Mouse (Mus musculus) forebrain, embryonic 15.5 days (tissue): Measurements from ENCODE around the gene Kalrn. TPM values are rescaled to one million over a fixed set of nuclear protein-coding genes. Genes with fewer than 3 reads are reported as not detected.

ENCODE experiments used
- ATAC-seq: fragments of 200-750 bp; cut with Nextera tagmentation; replicated peaks from 2 replicates; pipeline ENCODE4 v1.8.0; 2017; ENCODE audit warnings: mild to moderate bottlenecking, moderate TSS enrichment, moderate library complexity
- H3K27ac ChIP-seq: fragments of 300-500 bp; sonication (generic); replicated peaks from 2 replicates; pipeline ENCODE4 v1.5.1; 2015; ENCODE audit warnings: mild to moderate bottlenecking, inconsistent platforms
- H3K27me3 ChIP-seq: fragments of 300-500 bp; sonication (generic); 2 replicates; pipeline ENCODE4 v1.6.1; 2015; ENCODE audit warnings: inconsistent platforms
- H3K36me3 ChIP-seq: fragments of 300-500 bp; sonication (generic); 2 replicates; pipeline ENCODE4 v1.6.1; 2015; ENCODE audit warnings: mild to moderate bottlenecking, inconsistent platforms
- H3K4me1 ChIP-seq: fragments of 300-500 bp; sonication (generic); 2 replicates; pipeline ENCODE4 v1.6.1; 2015; ENCODE audit warnings: inconsistent platforms
- H3K4me2 ChIP-seq: fragments of 300-500 bp; sonication (generic); replicated peaks from 2 replicates; pipeline ENCODE4 v1.6.1; 2015; ENCODE audit warnings: mild to moderate bottlenecking, inconsistent platforms
- H3K4me3 ChIP-seq: fragments of 300-500 bp; sonication (generic); 2 replicates; pipeline ENCODE4 v1.5.1; 2015; ENCODE audit warnings: mild to moderate bottlenecking, inconsistent platforms
- H3K9ac ChIP-seq: fragments of 300-500 bp; sonication (generic); replicated peaks from 2 replicates; pipeline ENCODE4 v1.6.1; 2015; ENCODE audit warnings: mild to moderate bottlenecking, inconsistent platforms
- H3K9me3 ChIP-seq: fragments of 300-500 bp; sonication (generic); 2 replicates; pipeline ENCODE4 v1.6.1; 2016; ENCODE audit warnings: inconsistent platforms
- WGBS: fragments of 180-500 bp; shearing (Covaris S2); methylation state at CpG from one replicate; pipeline ENCODE4 v1.1.7; 2015; ENCODE audit warnings: mixed read lengths; 5-methylcytosine and 5-hydroxymethylcytosine counted together
- polyA plus RNA-seq: library from polyadenylated mRNA; unstranded; fragments of >200 nt; fragmentation: Nextera tagmentation; extraction: Ambion mirVana; gene quantifications from 2 replicates; pipeline ENCODE4 v1.2.1, GENCODE M21; 2015

The Kalrn gene
- polyA plus RNA-seq, 1 experiment from 2014 or later: 36.4 TPM

DNA sequence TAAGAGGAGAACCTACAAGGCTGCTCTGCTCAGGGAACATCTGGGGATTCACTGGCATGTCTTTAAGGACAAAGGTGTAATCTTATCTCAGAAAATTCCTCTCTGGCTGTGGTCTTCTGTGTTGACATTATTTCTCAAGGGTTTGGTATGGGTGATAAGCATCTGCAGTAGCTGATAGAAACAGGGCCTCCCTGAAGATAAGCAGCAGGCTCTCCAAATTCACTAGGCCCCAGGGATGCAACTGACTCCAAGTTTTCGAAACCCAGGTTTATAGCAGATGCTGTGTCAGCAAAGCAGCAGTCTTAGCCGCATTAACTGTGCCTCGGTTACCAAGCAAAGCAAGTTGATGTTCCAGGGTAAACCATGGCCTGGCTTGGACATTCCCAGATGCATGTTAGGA, 514.7 kb downstream of the Kalrn start:
- Histone ChIP-seq H3K4me1 (peaks cover 4% of the 10 kb centered on the region; the same call in 1 of the 2 replicates), H3K4me3 (no peak overlapping the region), H3K9me3 (no peaks in the 10 kb centered on the region), H3K9ac (no peak overlapping the region), H3K36me3 (peaks cover 10% of the 10 kb centered on the region; the same call in 1 of the 2 replicates), H3K4me2 (no peak overlapping the region), H3K27ac (no peak overlapping the region), H3K27me3 (no peaks in the 10 kb centered on the region)
- no peak for ATAC-seq
- WGBS: 91% methylated on average over 3 of the region's 3 CpGs

DNA sequence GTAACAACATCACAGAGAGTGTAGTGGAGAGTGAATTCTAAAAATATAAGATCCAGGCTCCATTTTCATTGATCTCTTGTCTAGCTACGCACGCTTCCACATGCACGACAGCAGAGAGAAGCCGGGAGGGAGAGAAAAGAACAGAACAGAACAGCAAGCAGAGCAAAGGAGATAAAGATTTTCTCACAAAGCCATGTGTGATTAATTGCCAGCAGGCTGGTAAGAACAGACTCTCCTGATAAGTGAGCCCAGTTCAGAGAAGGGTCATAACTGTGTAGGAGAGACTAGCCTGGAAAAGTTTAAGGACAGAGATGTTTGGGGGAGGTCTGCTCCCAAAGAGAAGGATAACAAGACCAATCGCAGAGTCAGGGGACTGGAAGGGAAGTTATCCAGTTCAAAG, 515.9 kb downstream of the Kalrn start:
- Histone ChIP-seq H3K27me3 (no peaks in the 10 kb centered on the region), H3K4me2 (no peak overlapping the region), H3K9ac (no peak overlapping the region), H3K36me3 (peaks cover 18% of the 10 kb centered on the region), H3K27ac (no peak overlapping the region), H3K4me3 (no peak overlapping the region), H3K4me1 (no peaks in the 10 kb centered on the region), H3K9me3 (no peaks in the 10 kb centered on the region)
- ATAC-seq: no peak
- 86% methylated on average over 5 of the region's 5 CpGs for whole genome bisulfite sequencing

DNA sequence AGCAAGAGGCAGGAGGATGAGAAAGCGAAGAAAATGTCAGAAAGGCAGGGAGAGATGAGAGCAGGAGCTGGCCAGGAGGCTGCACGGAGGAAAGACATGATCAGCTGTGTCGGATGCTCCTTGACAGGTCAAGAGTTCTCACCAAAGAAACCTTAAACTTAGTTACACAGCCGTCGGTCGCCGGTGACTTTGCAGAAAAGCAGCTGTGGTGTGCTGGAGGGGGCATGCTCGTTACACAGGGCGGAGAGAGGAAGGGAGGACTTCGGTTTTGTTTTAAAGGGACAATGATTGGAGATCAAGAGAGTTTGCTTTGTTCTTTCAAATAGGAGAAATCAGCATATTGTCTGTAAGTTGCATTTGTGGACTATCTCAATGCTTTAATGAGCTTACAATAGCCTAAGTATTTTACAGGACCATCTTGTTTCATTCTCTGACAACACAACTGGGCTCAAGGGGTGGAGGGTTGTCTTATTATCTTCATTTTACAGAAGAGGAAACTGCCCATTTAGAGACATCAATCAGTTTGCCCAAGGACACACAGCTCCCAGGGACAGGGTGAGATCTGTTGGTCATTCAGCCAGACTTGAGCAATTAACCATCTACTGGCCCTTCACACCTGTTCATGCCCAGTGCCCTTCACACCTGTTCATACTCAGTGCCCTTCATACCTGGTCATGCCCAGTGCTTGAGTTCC, 516.8 kb downstream of the Kalrn start:
- Histone ChIP-seq H3K27ac (no peak overlapping the region), H3K36me3 (peaks cover 18% of the 10 kb centered on the region), H3K9ac (no peak overlapping the region), H3K4me2 (no peak overlapping the region), H3K4me3 (no peak overlapping the region), H3K4me1 (no peaks in the 10 kb centered on the region), H3K9me3 (no peaks in the 10 kb centered on the region), H3K27me3 (no peaks in the 10 kb centered on the region)
- ATAC-seq: no peak
- WGBS: 66% methylated on average over 10 of the region's 10 CpGs

DNA sequence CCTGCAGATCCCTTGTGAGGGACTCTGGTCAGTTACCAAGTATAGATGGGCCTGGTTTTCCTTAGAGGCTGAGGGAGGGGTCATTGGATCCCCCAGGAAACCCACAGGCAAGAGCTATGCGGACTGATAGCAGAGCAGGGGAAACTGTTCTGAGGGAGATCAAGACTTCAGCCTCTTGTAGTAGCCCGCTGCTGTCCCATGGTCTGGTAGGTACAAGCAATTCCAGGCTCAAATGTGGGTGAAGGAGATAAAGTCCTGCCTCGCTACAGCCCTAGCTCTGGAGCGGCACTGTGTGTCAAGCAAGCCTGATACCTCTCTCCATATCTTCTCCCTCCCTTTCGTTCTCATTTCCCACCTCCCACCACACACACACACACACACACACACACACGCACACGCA, 523.2 kb downstream of the Kalrn start:
- no peak overlapping the region for H3K27ac ChIP-seq
- ATAC-seq: no peak
- H3K36me3 ChIP-seq: peaks cover 24% of the 10 kb centered on the region
- 80% methylated on average over 7 of the region's 7 CpGs for WGBS
- H3K4me1 ChIP-seq: 0 out of 2 replicates have a peak, but pooled peaks cover 4% of the 10 kb centered on the region
- H3K9me3 ChIP-seq: no peaks in the 10 kb centered on the region
- no peaks in the 10 kb centered on the region for H3K27me3 ChIP-seq
- no peak overlapping the region for H3K4me3 ChIP-seq
- no peak overlapping the region for H3K9ac ChIP-seq
- H3K4me2 ChIP-seq: no peak overlapping the region

DNA sequence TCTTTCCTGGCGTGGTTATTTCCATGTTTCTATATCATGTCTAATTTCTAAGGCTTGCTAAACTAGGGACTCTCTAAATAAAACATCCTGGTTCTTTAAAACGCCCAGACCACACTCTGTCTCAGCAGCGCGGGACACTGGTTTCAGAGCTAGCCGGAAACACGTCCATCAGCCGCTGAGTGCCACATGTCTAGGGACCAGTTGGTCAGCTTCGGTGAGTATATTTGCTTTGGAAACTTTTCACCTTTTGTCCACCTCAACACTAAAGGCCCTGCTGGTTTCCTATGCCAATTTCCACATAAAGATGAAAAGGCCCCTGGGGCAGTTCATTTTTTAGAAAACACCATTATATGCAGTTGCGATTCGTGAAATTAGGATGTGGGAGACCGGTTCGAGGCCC, 524.0 kb downstream of the Kalrn start:
- H3K27ac ChIP-seq: no peak overlapping the region
- 94% methylated on average over 12 of the region's 12 CpGs for WGBS
- no peak for ATAC-seq
- no peak overlapping the region for H3K4me3 ChIP-seq
- H3K36me3 ChIP-seq: peaks cover 20% of the 10 kb centered on the region
- H3K27me3 ChIP-seq: no peaks in the 10 kb centered on the region
- H3K4me1 ChIP-seq: 0 out of 2 replicates have a peak, but pooled peaks cover 4% of the 10 kb centered on the region
- no peak overlapping the region for H3K9ac ChIP-seq
- no peak overlapping the region for H3K4me2 ChIP-seq
- no peaks in the 10 kb centered on the region for H3K9me3 ChIP-seq

DNA sequence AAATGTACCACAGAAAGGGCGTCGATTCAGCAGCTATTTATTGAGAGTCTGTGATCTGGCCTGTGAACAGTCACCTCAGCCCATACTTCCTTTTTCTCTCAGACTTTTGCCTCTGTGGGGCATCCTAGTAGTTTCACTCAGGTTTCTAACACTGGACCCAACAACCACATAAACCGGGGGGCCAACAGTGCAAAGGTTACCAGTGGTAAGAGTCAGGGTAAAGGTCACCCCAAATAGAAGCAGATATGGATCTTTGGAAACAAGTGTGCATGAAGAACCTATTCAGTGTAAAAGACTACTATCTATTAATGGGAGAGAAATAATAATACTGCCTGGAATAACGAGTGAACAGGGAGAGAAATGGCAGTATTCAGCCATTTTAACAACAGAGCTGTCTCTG, 525.1 kb downstream of the Kalrn start:
- no peaks in the 10 kb centered on the region for H3K27me3 ChIP-seq
- no peak overlapping the region for H3K4me2 ChIP-seq
- H3K4me3 ChIP-seq: no peak overlapping the region
- ATAC-seq: no peak
- H3K9me3 ChIP-seq: no peaks in the 10 kb centered on the region
- no peak overlapping the region for H3K9ac ChIP-seq
- H3K36me3 ChIP-seq: peaks cover 13% of the 10 kb centered on the region
- 0 out of 2 replicates have a peak, but pooled peaks cover 4% of the 10 kb centered on the region for H3K4me1 ChIP-seq
- no peak overlapping the region for H3K27ac ChIP-seq
- 91% methylated on average over 4 of the region's 4 CpGs for WGBS

DNA sequence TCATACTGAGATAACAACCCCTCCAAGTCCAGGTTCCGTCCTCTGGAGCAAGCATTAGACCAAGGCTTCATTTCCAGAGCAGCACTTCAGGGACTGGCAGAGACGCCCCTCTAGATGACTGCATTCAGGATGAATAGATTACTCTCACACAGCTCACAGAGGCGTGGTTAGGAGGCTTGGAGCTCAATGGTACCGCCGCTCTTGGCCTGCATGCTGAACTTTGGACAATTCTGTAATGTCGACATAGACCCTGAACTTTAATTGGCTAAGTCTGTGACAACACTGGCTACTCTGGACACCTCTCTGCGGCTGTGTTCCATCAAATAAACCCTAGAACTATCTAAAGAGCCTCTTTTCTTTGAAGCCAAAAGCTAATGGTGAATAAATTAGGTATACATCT, 525.8 kb downstream of the Kalrn start:
- no peak for ATAC-seq
- no peak overlapping the region for H3K27ac ChIP-seq
- no peaks in the 10 kb centered on the region for H3K9me3 ChIP-seq
- no peak overlapping the region for H3K9ac ChIP-seq
- peaks cover 7% of the 10 kb centered on the region for H3K36me3 ChIP-seq
- 0 out of 2 replicates have a peak, but pooled peaks cover 4% of the 10 kb centered on the region for H3K4me1 ChIP-seq
- H3K4me2 ChIP-seq: no peak overlapping the region
- 53% methylated on average over 7 of the region's 7 CpGs for WGBS
- no peak overlapping the region for H3K4me3 ChIP-seq
- no peaks in the 10 kb centered on the region for H3K27me3 ChIP-seq

DNA sequence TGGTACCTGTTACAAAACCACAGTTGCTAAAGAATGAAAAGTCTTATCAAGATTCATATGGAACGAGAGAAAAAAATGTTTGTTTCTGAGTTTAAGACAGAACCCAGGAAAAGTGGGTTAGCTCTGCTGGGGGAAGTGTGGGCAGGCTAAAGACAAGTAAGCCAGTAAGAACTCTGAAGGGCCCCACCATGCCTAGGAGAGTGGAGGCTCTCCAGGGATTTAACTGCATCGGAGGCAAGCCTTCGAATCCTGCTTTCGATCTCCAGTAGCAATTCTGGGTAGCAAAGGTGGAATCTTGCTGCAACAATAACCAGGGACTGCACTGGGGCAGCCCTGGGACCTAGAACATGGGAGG, 526.3 kb downstream of the Kalrn start:
- Histone ChIP-seq H3K4me1 (0 out of 2 replicates have a peak, but pooled peaks cover 4% of the 10 kb centered on the region), H3K27ac (no peak overlapping the region), H3K4me3 (no peak overlapping the region), H3K9me3 (no peaks in the 10 kb centered on the region), H3K27me3 (no peaks in the 10 kb centered on the region), H3K36me3 (peaks cover 11% of the 10 kb centered on the region; the same call in 1 of the 2 replicates), H3K4me2 (no peak overlapping the region), H3K9ac (no peak overlapping the region)
- WGBS: 95% methylated on average over 4 of the region's 4 CpGs
- ATAC-seq: no peak

DNA sequence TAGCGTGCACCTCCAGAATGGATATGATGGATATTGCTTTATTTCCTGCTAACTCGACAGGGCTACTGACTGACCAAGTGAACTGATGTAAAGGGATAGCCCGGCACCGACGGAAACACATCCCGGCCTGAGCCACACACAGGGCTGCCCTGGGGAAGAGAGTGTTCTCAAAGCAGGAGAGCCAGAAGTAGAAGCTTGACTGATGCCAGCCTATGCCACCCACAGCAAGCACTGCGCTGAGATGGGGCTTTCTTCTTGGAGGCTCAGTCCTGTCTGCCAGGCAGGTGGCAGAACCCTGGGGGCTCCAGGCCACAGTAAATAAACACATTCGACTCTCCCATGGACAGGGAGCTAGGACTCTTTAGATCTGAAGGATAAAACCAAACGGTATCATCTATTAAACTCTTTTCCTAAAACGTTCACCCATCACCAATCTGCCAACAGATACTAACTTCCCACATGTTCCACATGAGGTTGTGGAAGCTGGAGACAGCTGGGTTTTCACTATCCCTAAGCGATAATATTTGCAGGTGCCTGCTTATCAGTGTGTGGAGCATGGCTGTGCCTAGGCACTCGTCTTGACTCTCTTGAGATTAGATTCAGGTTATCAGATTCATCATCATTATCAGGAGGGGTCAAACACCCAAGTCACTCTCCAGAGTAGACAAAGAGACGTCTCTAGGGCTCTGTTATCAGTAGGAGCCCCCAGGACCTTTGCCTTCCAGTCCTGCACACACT, 526.9 kb downstream of the Kalrn start:
- no peaks in the 10 kb centered on the region for H3K27me3 ChIP-seq
- no peak overlapping the region for H3K4me2 ChIP-seq
- H3K4me3 ChIP-seq: no peak overlapping the region
- H3K9ac ChIP-seq: no peak overlapping the region
- H3K9me3 ChIP-seq: no peaks in the 10 kb centered on the region
- H3K4me1 ChIP-seq: 0 out of 2 replicates have a peak, but pooled peaks cover 4% of the 10 kb centered on the region
- no peak overlapping the region for H3K27ac ChIP-seq
- no peak for ATAC-seq
- peaks cover 13% of the 10 kb centered on the region; the same call in 1 of the 2 replicates for H3K36me3 ChIP-seq
- whole genome bisulfite sequencing: 90% methylated on average over 13 of the region's 13 CpGs

DNA sequence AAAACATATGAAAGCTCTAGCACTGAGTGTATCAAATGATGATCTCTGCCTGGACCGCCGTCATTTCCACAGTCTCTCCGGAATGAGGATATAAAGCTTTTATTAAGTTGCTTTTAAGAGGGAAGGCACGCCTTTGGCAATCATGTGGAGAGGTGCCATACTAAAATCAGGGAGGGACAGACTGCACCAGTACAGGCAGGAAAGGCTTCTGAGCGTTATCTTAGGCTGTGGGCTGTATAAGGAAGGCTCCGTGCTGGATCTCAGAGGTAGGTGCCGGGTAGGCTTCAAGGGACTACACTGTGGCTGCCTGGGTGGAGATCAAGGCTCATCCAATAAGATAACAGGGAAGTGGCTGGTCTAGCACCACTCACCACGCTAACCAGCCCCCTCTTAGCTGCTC, 528.8 kb downstream of the Kalrn start:
- Histone ChIP-seq H3K4me3 (no peak overlapping the region), H3K36me3 (peaks cover 16% of the 10 kb centered on the region), H3K9me3 (no peaks in the 10 kb centered on the region), H3K27me3 (no peaks in the 10 kb centered on the region), H3K4me2 (no peak overlapping the region), H3K9ac (no peak overlapping the region), H3K4me1 (no peaks in the 10 kb centered on the region), H3K27ac (no peak overlapping the region)
- 91% methylated on average over 8 of the region's 8 CpGs for WGBS
- ATAC-seq: no peak

DNA sequence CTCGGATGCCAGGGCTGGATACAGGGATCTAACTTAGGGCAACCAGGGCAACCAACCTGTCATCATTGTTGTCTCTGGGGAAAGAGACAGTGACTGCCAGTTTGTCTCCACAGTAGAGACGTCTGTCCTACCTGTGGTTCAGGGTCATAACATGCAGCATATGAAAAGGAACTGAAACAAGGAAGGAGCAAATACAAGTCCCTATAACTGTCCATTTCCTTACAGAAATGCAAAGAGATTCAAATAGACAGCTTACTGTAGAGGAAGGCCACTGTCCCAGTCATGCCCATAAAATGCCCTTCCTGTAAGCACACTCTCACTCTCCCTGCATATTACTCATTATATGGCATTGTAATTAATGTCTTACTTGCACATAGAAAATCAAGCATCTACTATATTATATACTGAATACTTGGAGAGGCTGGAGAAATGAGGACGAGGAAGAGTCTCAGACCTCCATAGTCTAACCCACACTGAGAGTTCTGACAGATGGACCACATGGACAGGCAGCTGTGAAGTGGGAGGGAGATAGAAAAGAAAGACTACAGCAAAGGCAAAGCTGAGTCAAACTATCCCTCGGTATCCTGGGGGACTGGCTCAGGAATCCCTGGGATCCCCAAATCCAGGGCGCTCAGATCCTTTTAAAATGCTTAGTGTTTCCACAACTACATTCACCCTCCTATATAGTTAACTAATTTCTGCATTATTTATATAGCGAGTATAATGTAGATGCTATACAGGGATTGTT, 530.1 kb downstream of the Kalrn start:
- ATAC-seq: no peak
- peaks cover 25% of the 10 kb centered on the region for H3K36me3 ChIP-seq
- H3K4me1 ChIP-seq: no peaks in the 10 kb centered on the region
- 87% methylated on average over 6 of the region's 6 CpGs for WGBS
- H3K4me3 ChIP-seq: no peak overlapping the region
- H3K4me2 ChIP-seq: no peak overlapping the region
- no peaks in the 10 kb centered on the region for H3K27me3 ChIP-seq
- H3K9ac ChIP-seq: no peak overlapping the region
- H3K27ac ChIP-seq: no peak overlapping the region
- H3K9me3 ChIP-seq: no peaks in the 10 kb centered on the region

DNA sequence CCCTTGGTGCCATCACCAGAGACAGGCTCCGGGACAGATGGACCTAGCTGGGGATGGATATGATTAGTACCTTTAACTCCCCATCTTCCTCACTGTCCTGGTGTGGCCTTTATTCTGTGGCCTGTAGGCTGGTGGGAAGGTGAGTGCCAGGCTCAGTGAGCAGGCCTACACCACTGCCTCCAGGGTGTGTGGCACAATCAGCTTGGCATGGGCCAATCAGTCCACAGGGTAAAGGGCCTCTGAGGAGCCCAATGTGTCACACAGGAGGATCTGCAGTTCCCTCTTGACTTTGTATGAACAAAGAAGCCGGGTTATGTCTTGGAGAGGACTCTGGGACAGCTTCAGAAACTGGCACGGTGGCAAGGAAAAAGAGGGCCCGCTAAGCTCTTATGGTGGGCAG, 530.7 kb downstream of the Kalrn start:
- H3K9ac ChIP-seq: no peak overlapping the region
- no peaks in the 10 kb centered on the region for H3K27me3 ChIP-seq
- H3K4me2 ChIP-seq: no peak overlapping the region
- 93% methylated on average over 4 of the region's 4 CpGs for WGBS
- no peak overlapping the region for H3K27ac ChIP-seq
- peaks cover 31% of the 10 kb centered on the region for H3K36me3 ChIP-seq
- no peaks in the 10 kb centered on the region for H3K4me1 ChIP-seq
- no peak for ATAC-seq
- H3K9me3 ChIP-seq: no peaks in the 10 kb centered on the region
- no peak overlapping the region for H3K4me3 ChIP-seq
